ENCODE assay signal across 8 mouse cellular contexts in the genomic region with DNA sequence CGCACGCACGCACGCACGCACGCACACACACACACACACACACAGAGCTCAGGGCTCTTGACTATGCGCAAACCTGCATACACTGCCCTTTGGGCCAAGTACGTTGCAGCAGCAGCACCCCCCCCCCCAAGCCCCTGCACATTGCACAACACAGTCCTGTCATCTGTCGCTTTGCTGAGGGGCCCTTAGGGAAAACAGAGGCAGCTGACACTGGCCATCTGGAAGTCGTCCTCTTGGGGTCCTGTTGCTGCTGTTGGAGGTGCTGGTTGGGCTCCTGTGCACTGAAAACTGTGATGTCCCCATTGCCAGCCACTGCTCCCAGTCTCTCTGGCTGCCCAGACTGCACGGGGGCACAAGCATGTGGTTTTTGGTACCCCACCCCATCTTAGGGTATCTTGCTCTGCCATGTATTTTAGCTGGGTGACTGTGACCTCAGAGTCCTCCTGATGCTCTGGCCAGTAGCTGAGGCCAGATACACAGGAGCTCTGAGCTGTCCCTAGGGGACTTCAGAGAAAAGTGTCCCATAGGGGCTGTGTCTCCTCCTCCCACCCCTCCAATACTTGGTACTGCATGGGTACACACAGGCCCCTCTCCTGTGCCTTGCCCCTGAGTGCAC. TPM values are rescaled to one million over a fixed set of nuclear protein-coding genes. Genes with fewer than 3 reads are reported as not detected.
DNase-seq lines count a peak whose midpoint lies in the region; ATAC-seq and TF ChIP-seq lines count a peak whose summit lies in the region.

No protein-coding gene starts in this region.

- no peak overlapping the region for H3K4me3 ChIP-seq in forebrain, embryonic 11.5 days (ENCODE audit: low read depth, low read length)
- H3K4me3 ChIP-seq in hindbrain, embryonic 16.5 days (ENCODE audit: low read length): no peak overlapping the region
- H3K4me3 ChIP-seq in midbrain, embryonic 15.5 days: no peak overlapping the region
- H3K4me3 ChIP-seq in left cerebral cortex, adult 2 months: no peak overlapping the region

- no peak overlapping the region for H3K4me2 ChIP-seq in forebrain, embryonic 11.5 days (ENCODE audit: low read depth, low read length, severe bottlenecking)
- H3K4me2 ChIP-seq in hindbrain, embryonic 16.5 days (ENCODE audit: low read length): no peak overlapping the region; the same call in 1 of the 2 replicates
- peak overlapping the region; percentile 26; the same call in 1 of the 2 replicates for H3K4me2 ChIP-seq in midbrain, embryonic 15.5 days

- no peaks in the 10 kb centered on the region for H3K27me3 ChIP-seq in forebrain, embryonic 11.5 days (ENCODE audit: control insufficient read depth, insufficient read depth, low read length)
- H3K27me3 ChIP-seq in hindbrain, embryonic 16.5 days (replicated peaks; ENCODE audit: control insufficient read depth, insufficient read depth, low read length): no peaks in the 10 kb centered on the region; the same call in 1 of the 2 replicates
- H3K27me3 ChIP-seq in midbrain, embryonic 15.5 days (replicated peaks): 0 out of 2 replicates have a peak, but pooled peaks cover 4% of the 10 kb centered on the region

- H3K36me3 ChIP-seq in forebrain, embryonic 11.5 days (ENCODE audit: control insufficient read depth, insufficient read depth, low read length): no peaks in the 10 kb centered on the region
- H3K36me3 ChIP-seq in hindbrain, embryonic 16.5 days (ENCODE audit: control insufficient read depth, insufficient read depth, low read length): no peaks in the 10 kb centered on the region
- H3K36me3 ChIP-seq in midbrain, embryonic 15.5 days (replicated peaks): no peaks in the 10 kb centered on the region

- intact Hi-C loops in left cerebral cortex, postnatal 25 days (cut with DNase I): no loop called here
- intact Hi-C loops in left cerebral cortex, adult 2 months (cut with DNase I): no loop called here

- H3K4me1 ChIP-seq in forebrain, embryonic 11.5 days (replicated peaks; ENCODE audit: control insufficient read depth, insufficient read depth, low read length): peaks cover 5% of the 10 kb centered on the region
- H3K4me1 ChIP-seq in hindbrain, embryonic 16.5 days (ENCODE audit: control insufficient read depth, insufficient read depth, low read depth, low read length): peaks cover 18% of the 10 kb centered on the region
- H3K4me1 ChIP-seq in midbrain, embryonic 15.5 days: peaks cover 16% of the 10 kb centered on the region

- H3K9me3 ChIP-seq in forebrain, embryonic 11.5 days (ENCODE audit: control insufficient read depth, low read length): no peaks in the 10 kb centered on the region
- H3K9me3 ChIP-seq in hindbrain, embryonic 16.5 days (ENCODE audit: control insufficient read depth, low read length): no peaks in the 10 kb centered on the region
- no peaks in the 10 kb centered on the region for H3K9me3 ChIP-seq in midbrain, embryonic 15.5 days

- ATAC-seq in forebrain, embryonic 11.5 days (replicated peaks; ENCODE audit: low FRiP score): peak; percentile 70
- ATAC-seq in hindbrain, embryonic 16.5 days: peak; percentile 71
- peak; percentile 73 for ATAC-seq in midbrain, embryonic 15.5 days (replicated peaks)

- no peak overlapping the region for H3K9ac ChIP-seq in forebrain, embryonic 11.5 days (ENCODE audit: low read length)
- H3K9ac ChIP-seq in hindbrain, embryonic 16.5 days (ENCODE audit: low read depth, low read length): no peak overlapping the region
- no peak overlapping the region for H3K9ac ChIP-seq in midbrain, embryonic 15.5 days

- DNase-seq in kidney, postnatal 10 days: peak; percentile 56
- no peak for DNase-seq in kidney, adult 9 months
- DNase-seq in forebrain, embryonic 11.5 days (ENCODE audit: low spot score): peak; percentile 64
- no peak for DNase-seq in left cerebral cortex, postnatal 25 days (ENCODE audit: low spot score in 2 of 2)
- DNase-seq in left cerebral cortex, adult 2 months (ENCODE audit: extremely low spot score in 1 of 2, low spot score in 2 of 2): no peak
- no peak for DNase-seq in layer of hippocampus, adult 9-11 months

- TF ChIP-seq CTCF in left cerebral cortex, adult 2 months (IDR thresholded peaks at IDR 0.05): no peak

- no peak overlapping the region for H3K27ac ChIP-seq in forebrain, embryonic 11.5 days (ENCODE audit: low read depth, low read length)
- peak overlapping the region; percentile 41 for H3K27ac ChIP-seq in hindbrain, embryonic 16.5 days (ENCODE audit: low read depth, low read length)
- H3K27ac ChIP-seq in midbrain, embryonic 15.5 days: no peak overlapping the region
- H3K27ac ChIP-seq in left cerebral cortex, adult 2 months: no peak overlapping the region

- 62% methylated on average over 10 of the region's 11 CpGs for WGBS in forebrain, embryonic 11.5 days
- 30% methylated on average over 11 of the region's 11 CpGs for WGBS in hindbrain, embryonic 16.5 days
- 58% methylated on average over 11 of the region's 11 CpGs for WGBS in midbrain, embryonic 15.5 days

RNA-seq across cellular contexts. Expression of gene Gadd45g, which starts 57.0 kb away (rescaled TPM):
- 157 and 169 TPM in 2 replicates for polyA plus RNA-seq in forebrain, embryonic 11.5 days (2014; fragmentation: Nextera tagmentation; extraction: Ambion mirVana)
- polyA plus RNA-seq in hindbrain, embryonic 16.5 days (2015; fragmentation: Nextera tagmentation; extraction: Ambion mirVana): 46.4 and 52.2 TPM in 2 replicates
- 56.2 and 69.1 TPM in 2 replicates for polyA plus RNA-seq in midbrain, embryonic 15.5 days (2015; fragmentation: Nextera tagmentation; extraction: Ambion mirVana)
- total RNA-seq in left cerebral cortex, postnatal 25 days (2021): 10 to 100 TPM; 11.6 to 16.9 TPM
- 10 to 100 TPM; 16.7 to 29.3 TPM for total RNA-seq in left cerebral cortex, adult 2 months (2021)

Comparison
In these comparisons a context has a peak if more than half of its experiments do, and no peak if none do; other contexts are left out.
1. DNase-seq: peak in kidney, postnatal 10 days (single experiment) and forebrain, embryonic 11.5 days (single experiment); none in kidney, adult 9 months (single experiment), left cerebral cortex, postnatal 25 days (0 of 2), left cerebral cortex, adult 2 months (0 of 2) and layer of hippocampus, adult 9-11 months (single experiment).
2. Peak in every context shown above with its lines, with median percentiles within 50 percentile points of each other: ATAC-seq.